Mouse (Mus musculus): ENCODE data around the gene Selplg.

DNA sequence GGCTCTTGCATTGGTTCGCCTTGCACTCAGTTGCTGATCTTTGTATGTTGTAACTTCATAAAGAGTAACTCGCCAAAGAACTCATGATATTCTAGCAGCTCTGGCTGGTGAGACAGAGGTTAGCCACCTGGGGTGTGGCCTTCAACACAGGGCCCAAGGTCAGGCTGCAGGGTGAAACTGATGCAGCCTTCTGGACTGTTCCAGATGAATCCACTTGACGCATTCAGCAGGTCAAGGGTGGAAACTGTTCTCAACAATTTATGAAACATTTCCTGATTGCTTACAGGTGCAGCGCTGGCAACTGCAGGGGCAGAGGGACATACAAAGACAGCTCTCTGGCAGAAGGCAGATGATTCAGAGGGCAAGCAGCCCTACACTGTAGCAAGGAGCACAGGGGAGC is 43.2 kb upstream of the Selplg start:
- TF ChIP-seq EP300 (IDR thresholded peaks at IDR 0.05; ENCODE audit: low read depth) (no peak), CTCF (IDR thresholded peaks at IDR 0.05; ENCODE audit: low read depth) (no peak)
